Mouse (Mus musculus) midbrain, embryonic 13.5 days (tissue): ENCODE data around the gene Vma21. TPM values are rescaled to one million over a fixed set of nuclear protein-coding genes. Genes with fewer than 3 reads are reported as not detected.

Source experiments
- ATAC-seq: fragments of 200-750 bp; cut with Nextera tagmentation; 2 replicates; pipeline ENCODE4 v1.8.0; 2017; ENCODE audit warnings: mild to moderate bottlenecking, moderate TSS enrichment, moderate library complexity
- H3K27ac ChIP-seq: fragments of 300-500 bp; sonication (generic); 2 replicates; pipeline ENCODE4 v1.5.1; 2015; ENCODE audit warnings: inconsistent platforms, mild to moderate bottlenecking, moderate library complexity
- H3K27me3 ChIP-seq: fragments of 300-500 bp; sonication (generic); 2 replicates; pipeline ENCODE4 v1.6.1; 2015; ENCODE audit warnings: mild to moderate bottlenecking, inconsistent platforms
- H3K36me3 ChIP-seq: fragments of 300-500 bp; sonication (generic); 2 replicates; pipeline ENCODE4 v1.6.1; 2015; ENCODE audit warnings: mild to moderate bottlenecking, inconsistent platforms
- H3K4me1 ChIP-seq: fragments of 300-500 bp; sonication (generic); replicated peaks from 2 replicates; pipeline ENCODE4 v1.6.1; 2015; ENCODE audit warnings: inconsistent platforms
- H3K4me2 ChIP-seq: fragments of 300-500 bp; sonication (generic); replicated peaks from 2 replicates; pipeline ENCODE4 v1.6.1; 2015; ENCODE audit warnings: moderate library complexity, mild to moderate bottlenecking, inconsistent platforms
- H3K4me3 ChIP-seq: fragments of 300-500 bp; sonication (generic); replicated peaks from 2 replicates; pipeline ENCODE4 v1.5.1; 2015; ENCODE audit warnings: mild to moderate bottlenecking, inconsistent platforms
- H3K9ac ChIP-seq: fragments of 300-500 bp; sonication (generic); replicated peaks from 2 replicates; pipeline ENCODE4 v1.6.1; 2015; ENCODE audit warnings: mild to moderate bottlenecking, inconsistent platforms
- H3K9me3 ChIP-seq: fragments of 300-500 bp; sonication (generic); 2 replicates; pipeline ENCODE4 v1.6.1; 2016; ENCODE audit warnings: mild to moderate bottlenecking, inconsistent platforms
- WGBS: fragments of 180-500 bp; shearing (Covaris S2); methylation state at CpG from one replicate; pipeline ENCODE4 v1.1.7; 2015; 5-methylcytosine and 5-hydroxymethylcytosine counted together
- polyA plus RNA-seq: library from polyadenylated mRNA; unstranded; fragments of >200 nt; fragmentation: Nextera tagmentation; extraction: Ambion mirVana; gene quantifications from 2 replicates; pipeline ENCODE4 v1.2.1, GENCODE M21; 2015

Gene Vma21
- 54.5 and 60.6 TPM in 2 replicates for polyA plus RNA-seq

DNA sequence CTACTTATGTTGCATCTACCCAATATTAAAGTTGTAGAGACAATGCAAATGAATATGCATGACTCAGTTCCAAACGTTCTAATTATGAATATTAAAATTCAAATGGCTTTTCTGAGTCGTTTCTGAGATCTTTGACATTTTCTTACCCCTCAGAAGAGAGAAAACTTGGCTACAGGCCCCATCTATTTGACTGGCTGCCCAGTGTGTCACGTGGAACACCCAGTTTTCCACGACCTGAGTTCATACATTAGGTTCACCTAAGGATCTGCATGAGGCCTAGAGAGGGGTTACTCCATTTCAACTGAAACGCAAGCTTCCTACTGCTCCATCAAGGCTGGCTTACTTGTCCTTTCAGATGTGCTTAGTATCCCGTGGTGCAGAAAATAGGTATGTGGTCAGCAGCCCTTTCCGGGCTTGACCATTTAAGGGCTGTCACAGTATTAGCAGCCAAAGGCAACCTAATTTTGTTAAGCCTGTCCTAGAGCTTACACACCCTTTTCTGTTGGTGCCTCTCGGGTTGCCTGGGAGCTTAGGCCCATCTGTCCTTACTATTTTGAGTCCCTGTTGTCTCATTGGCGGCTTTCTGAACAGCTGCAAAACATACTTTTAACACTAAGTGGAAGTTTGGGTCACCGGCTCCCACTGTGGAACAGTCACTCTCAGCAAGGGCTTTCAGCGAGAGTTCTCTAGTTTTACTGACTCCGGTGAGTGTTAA is at the start of gene Vma21:
Gene Vma21, plus strand, starts transcription at position 294 of the 715 bp plus-strand sequence.
- Histone ChIP-seq H3K9me3 (no peaks in the 10 kb centered on the region), H3K27me3 (no peaks in the 10 kb centered on the region), H3K36me3 (no peaks in the 10 kb centered on the region), H3K9ac (peak within 1 kb of the TSS; percentile 80), H3K4me3 (peak within 1 kb of the TSS; percentile 67), H3K4me1 (peaks cover 12% of the 10 kb centered on the region), H3K4me2 (peak within 1 kb of the TSS; percentile 60), H3K27ac (peak within 1 kb of the TSS; percentile 90)
- ATAC-seq = peak; percentile 2; the same call in 1 of the 2 replicates
- WGBS = 34% methylated on average over 12 of the region's 12 CpGs

GRCm38 (mm10) chrX:71767909-71768308 is 47.8 kb upstream of the Vma21 start:
- H3K27me3 ChIP-seq = no peaks in the 10 kb centered on the region
- no peak overlapping the region for H3K27ac ChIP-seq
- no peaks in the 10 kb centered on the region for H3K9me3 ChIP-seq
- 81% methylated on average over 1 of the region's 1 CpGs for WGBS
- H3K4me1 ChIP-seq = no peaks in the 10 kb centered on the region
- no peak for ATAC-seq
- H3K4me2 ChIP-seq = no peak overlapping the region
- H3K36me3 ChIP-seq = no peaks in the 10 kb centered on the region
- no peak overlapping the region for H3K9ac ChIP-seq
- no peak overlapping the region for H3K4me3 ChIP-seq

- Histone ChIP-seq H3K27me3 (no peaks in the 10 kb centered on the region), H3K9ac (no peak overlapping the region), H3K4me1 (no peaks in the 10 kb centered on the region), H3K9me3 (no peaks in the 10 kb centered on the region), H3K4me3 (no peak overlapping the region), H3K4me2 (no peak overlapping the region), H3K36me3 (no peaks in the 10 kb centered on the region), H3K27ac (no peak overlapping the region)
- WGBS = 17% methylated on average over 4 of the region's 4 CpGs
- ATAC-seq = no peak
Measured at GRCm38 (mm10) chrX:71791106-71791505, 24.6 kb upstream of the Vma21 start.

- no peaks in the 10 kb centered on the region for H3K27me3 ChIP-seq
- peaks cover 3% of the 10 kb centered on the region; the same call in 1 of the 2 replicates for H3K4me1 ChIP-seq
- no peak overlapping the region for H3K4me3 ChIP-seq
- 0 out of 2 replicates have a peak, but pooled peaks have one; percentile 55 for ATAC-seq
- no peaks in the 10 kb centered on the region for H3K36me3 ChIP-seq
- H3K4me2 ChIP-seq = no peak overlapping the region
- no peaks in the 10 kb centered on the region for H3K9me3 ChIP-seq
- no peak overlapping the region for H3K9ac ChIP-seq
- 37% methylated on average over 7 of the region's 7 CpGs for WGBS
- H3K27ac ChIP-seq = no peak overlapping the region
Measured at GRCm38 (mm10) chrX:71797766-71798165, 18.0 kb upstream of the Vma21 start.

GRCm38 (mm10) chrX:71798883-71799282 is 16.8 kb upstream of the Vma21 start:
- no peak overlapping the region for H3K9ac ChIP-seq
- H3K9me3 ChIP-seq = no peaks in the 10 kb centered on the region
- WGBS = 67% methylated on average over 5 of the region's 5 CpGs
- H3K27me3 ChIP-seq = no peaks in the 10 kb centered on the region
- H3K27ac ChIP-seq = no peak overlapping the region
- H3K4me3 ChIP-seq = no peak overlapping the region
- H3K36me3 ChIP-seq = no peaks in the 10 kb centered on the region
- no peak overlapping the region for H3K4me2 ChIP-seq
- no peak for ATAC-seq
- peaks cover 3% of the 10 kb centered on the region; the same call in 1 of the 2 replicates for H3K4me1 ChIP-seq

GRCm38 (mm10) chrX:71811966-71812835 is 3.5 kb upstream of the Vma21 start:
- Histone ChIP-seq H3K4me2 (no peak overlapping the region), H3K27ac (no peak overlapping the region), H3K4me1 (peaks cover 4% of the 10 kb centered on the region), H3K9me3 (no peaks in the 10 kb centered on the region), H3K4me3 (no peak overlapping the region), H3K27me3 (no peaks in the 10 kb centered on the region), H3K9ac (no peak overlapping the region), H3K36me3 (no peaks in the 10 kb centered on the region)
- WGBS = 49% methylated on average over 5 of the region's 5 CpGs
- no peak for ATAC-seq

GRCm38 (mm10) chrX:71816401-71816857 is 705 bp downstream of the Vma21 start:
- Histone ChIP-seq H3K4me3 (peak overlapping the region; percentile 67), H3K9me3 (no peaks in the 10 kb centered on the region), H3K9ac (peak overlapping the region; percentile 80), H3K27me3 (no peaks in the 10 kb centered on the region), H3K36me3 (no peaks in the 10 kb centered on the region), H3K4me2 (peak overlapping the region; percentile 60), H3K4me1 (peaks cover 12% of the 10 kb centered on the region), H3K27ac (peak overlapping the region; percentile 90)
- peak; percentile 98 for ATAC-seq
- WGBS = 19% methylated on average over 33 of the region's 52 CpGs

GRCm38 (mm10) chrX:71816931-71817361 is 1.2 kb downstream of the Vma21 start:
- 20% methylated on average over 14 of the region's 14 CpGs for WGBS
- Histone ChIP-seq H3K36me3 (no peaks in the 10 kb centered on the region), H3K27ac (peak overlapping the region; percentile 90), H3K9me3 (no peaks in the 10 kb centered on the region), H3K4me3 (peak overlapping the region; percentile 67), H3K9ac (peak overlapping the region; percentile 80), H3K4me1 (peaks cover 12% of the 10 kb centered on the region), H3K4me2 (peak overlapping the region; percentile 60), H3K27me3 (no peaks in the 10 kb centered on the region)
- peak; percentile 85 for ATAC-seq

DNA sequence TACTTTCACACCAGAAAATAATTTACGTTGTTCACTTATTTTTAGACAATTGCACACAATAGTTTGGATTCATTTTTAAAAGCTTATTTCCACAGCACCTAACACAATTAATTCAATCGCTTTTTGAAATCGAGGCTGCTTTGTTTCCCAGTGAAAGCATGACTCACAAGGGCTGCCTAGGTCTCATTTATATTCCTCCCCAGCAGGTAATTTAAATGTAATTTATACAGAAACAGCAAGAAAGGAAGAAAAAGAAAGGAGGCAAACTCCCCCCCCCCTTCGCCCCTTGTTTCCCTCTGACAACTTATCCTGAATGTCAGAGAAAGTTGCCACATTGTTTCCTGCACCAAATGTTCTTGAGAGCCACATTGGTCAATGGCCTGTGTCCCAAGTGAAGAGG is 23.2 kb downstream of the Vma21 start:
- no peak for ATAC-seq
- WGBS = 37% methylated on average over 4 of the region's 4 CpGs
- no peak overlapping the region for H3K4me3 ChIP-seq
- H3K27ac ChIP-seq = no peak overlapping the region
- H3K27me3 ChIP-seq = no peaks in the 10 kb centered on the region
- H3K9me3 ChIP-seq = no peaks in the 10 kb centered on the region
- no peak overlapping the region for H3K4me2 ChIP-seq
- H3K4me1 ChIP-seq = no peaks in the 10 kb centered on the region
- H3K9ac ChIP-seq = no peak overlapping the region
- no peaks in the 10 kb centered on the region for H3K36me3 ChIP-seq

- no peak overlapping the region for H3K4me2 ChIP-seq
- no peaks in the 10 kb centered on the region for H3K4me1 ChIP-seq
- no peak for ATAC-seq
- H3K27me3 ChIP-seq = no peaks in the 10 kb centered on the region
- no peaks in the 10 kb centered on the region for H3K36me3 ChIP-seq
- WGBS = 87% methylated on average over 4 of the region's 4 CpGs
- no peaks in the 10 kb centered on the region for H3K9me3 ChIP-seq
- H3K9ac ChIP-seq = no peak overlapping the region
- H3K27ac ChIP-seq = no peak overlapping the region
- no peak overlapping the region for H3K4me3 ChIP-seq
Measured at GRCm38 (mm10) chrX:71846696-71847095, 31.0 kb downstream of the Vma21 start.

- Histone ChIP-seq H3K27me3 (no peaks in the 10 kb centered on the region), H3K27ac (no peak overlapping the region), H3K4me2 (no peak overlapping the region), H3K9me3 (no peaks in the 10 kb centered on the region), H3K4me3 (no peak overlapping the region), H3K4me1 (no peaks in the 10 kb centered on the region), H3K36me3 (no peaks in the 10 kb centered on the region), H3K9ac (no peak overlapping the region)
- no peak for ATAC-seq
Measured at GRCm38 (mm10) chrX:71853798-71854197, 38.1 kb downstream of the Vma21 start.
